Comparison of ENCODE assay signal across 10 mouse cellular contexts in genomic region chr6:39005945-39006572, GRCm38 (mm10).
DNase-seq lines count a peak whose midpoint lies in the region; ATAC-seq lines count a peak whose summit lies in the region.
"Had no signal": no experiment of that assay in that cellular context is flagged by ENCODE, and none has a peak within 500 bp of the region (broad histone marks: within the 10 kb centered on the region; RNA-seq: fewer than 3 reads in every experiment).

No protein-coding gene starts in this region.

- no peak overlapping the region for H3K9ac ChIP-seq in neural tube, embryonic 13.5 days
- H3K9ac ChIP-seq in midbrain, embryonic 15.5 days: no peak overlapping the region
- no peak overlapping the region for H3K9ac ChIP-seq in kidney, embryonic 15.5 days

- H3K4me2 ChIP-seq in neural tube, embryonic 13.5 days: no peak overlapping the region
- H3K4me2 ChIP-seq in midbrain, embryonic 15.5 days: peak overlapping the region; percentile 26
- H3K4me2 ChIP-seq in kidney, embryonic 15.5 days: no peak overlapping the region

- H3K9me3 ChIP-seq in neural tube, embryonic 13.5 days: no peaks in the 10 kb centered on the region
- no peaks in the 10 kb centered on the region for H3K9me3 ChIP-seq in midbrain, embryonic 15.5 days
- H3K9me3 ChIP-seq in kidney, embryonic 15.5 days (replicated peaks): no peaks in the 10 kb centered on the region

- 39% methylated on average over 5 of the region's 5 CpGs for WGBS in neural tube, embryonic 13.5 days
- WGBS in midbrain, embryonic 15.5 days: 23% methylated on average over 5 of the region's 5 CpGs
- WGBS in kidney, embryonic 15.5 days: 75% methylated on average over 5 of the region's 5 CpGs

- H3K36me3 ChIP-seq in neural tube, embryonic 13.5 days: no peaks in the 10 kb centered on the region
- H3K36me3 ChIP-seq in midbrain, embryonic 15.5 days (replicated peaks): no peaks in the 10 kb centered on the region
- H3K36me3 ChIP-seq in kidney, embryonic 15.5 days: no peaks in the 10 kb centered on the region

- peak; percentile 57; the same call in 1 of the 2 replicates for ATAC-seq in neural tube, embryonic 13.5 days (ENCODE audit: low read depth)
- ATAC-seq in midbrain, embryonic 15.5 days (replicated peaks): peak; percentile 86
- no peak for ATAC-seq in kidney, embryonic 15.5 days (replicated peaks; ENCODE audit: low FRiP score)

- H3K4me1 ChIP-seq in neural tube, embryonic 13.5 days (replicated peaks): peaks cover 29% of the 10 kb centered on the region
- H3K4me1 ChIP-seq in midbrain, embryonic 15.5 days: peaks cover 28% of the 10 kb centered on the region
- H3K4me1 ChIP-seq in kidney, embryonic 15.5 days: peaks cover 39% of the 10 kb centered on the region

- no peak overlapping the region for H3K4me3 ChIP-seq in neural tube, embryonic 13.5 days
- H3K4me3 ChIP-seq in midbrain, embryonic 15.5 days: no peak overlapping the region
- H3K4me3 ChIP-seq in kidney, embryonic 15.5 days (replicated peaks): no peak overlapping the region

- no peak for DNase-seq in neural tube, embryonic 10.5 days (ENCODE audit: extremely low spot score, low spot score)
- peak; percentile 51 for DNase-seq in layer of hippocampus, adult 11-12 months (ENCODE audit: low spot score)
- peak; percentile 50 for DNase-seq in telencephalon, adult 2 months (ENCODE audit: low read depth, low spot score)
- DNase-seq in adrenal gland, postnatal 25 days: no peak
- no peak for DNase-seq in kidney, adult 11 months
- DNase-seq: heart, adult 18-20 months; thymus, postnatal 4 days had no signal

- no peaks in the 10 kb centered on the region for H3K27me3 ChIP-seq in neural tube, embryonic 13.5 days
- H3K27me3 ChIP-seq in midbrain, embryonic 15.5 days (replicated peaks): no peaks in the 10 kb centered on the region
- H3K27me3 ChIP-seq in kidney, embryonic 15.5 days: no peaks in the 10 kb centered on the region

- H3K27ac ChIP-seq in neural tube, embryonic 13.5 days (replicated peaks): peak overlapping the region; percentile 46
- peak overlapping the region; percentile 78 for H3K27ac ChIP-seq in midbrain, embryonic 15.5 days
- H3K27ac ChIP-seq in kidney, embryonic 15.5 days: no peak overlapping the region

Comparison
In these comparisons a context has a peak if more than half of its experiments do, and no peak if none do; other contexts are left out.
1. DNase-seq: peak in layer of hippocampus, adult 11-12 months (single experiment) and telencephalon, adult 2 months (single experiment); none in neural tube, embryonic 10.5 days (single experiment), adrenal gland, postnatal 25 days (single experiment) and kidney, adult 11 months (single experiment).